Mouse (Mus musculus): Measurements from ENCODE around the gene Slc44a3.

GRCm38 (mm10) chr3:121480961-121481436 lies 51.2 kb downstream of the Slc44a3 start:
- TF ChIP-seq POLR2A (IDR thresholded peaks at IDR 0.05; ENCODE audit: insufficient read length, low read depth) = no peak
- TF ChIP-seq REST (IDR thresholded peaks at IDR 0.05; ENCODE audit: insufficient read depth, insufficient read length) = no peak
- TF ChIP-seq E2F4 (IDR thresholded peaks at IDR 0.05; ENCODE audit: insufficient read depth) = no peak
- no peak for TF ChIP-seq CEBPB (IDR thresholded peaks at IDR 0.05; ENCODE audit: insufficient read depth, poor library complexity, severe bottlenecking)
- TF ChIP-seq MYOG (IDR thresholded peaks at IDR 0.05; ENCODE audit: control insufficient read depth in 1 of 3, insufficient read depth in 1 of 3, insufficient read length in 2 of 3, low read depth in 2 of 3) = peak in 2 of 3 experiments; percentile 35 to 60
- no peak for TF ChIP-seq MAX (IDR thresholded peaks at IDR 0.05; ENCODE audit: low read depth)
- no peak for TF ChIP-seq USF1 (IDR thresholded peaks at IDR 0.05; ENCODE audit: low read depth)
- TF ChIP-seq POLR2AphosphoS2 (IDR thresholded peaks at IDR 0.05; ENCODE audit: insufficient read length, low read depth) = no peak
- no peak for TF ChIP-seq TCF12 (IDR thresholded peaks at IDR 0.05; ENCODE audit: insufficient read depth, poor library complexity, severe bottlenecking)

Measured in myocyte (in vitro differentiated cells).